Comparison of ENCODE assay signal across 27 mouse cellular contexts in genomic region chr3:36452502-36452901, GRCm38 (mm10). TPM values are rescaled to one million over a fixed set of nuclear protein-coding genes. Genes with fewer than 3 reads are reported as not detected.
"Had no signal": no experiment of that assay in that cellular context is flagged by ENCODE, and none has a peak within 500 bp of the region (broad histone marks: within the 10 kb centered on the region; RNA-seq: fewer than 3 reads in every experiment).

No protein-coding gene starts in this region.

- ATAC-seq: hindbrain, embryonic 16.5 days; inflammation-experienced regulatory T-cells, adult 6 months; intestine, embryonic 15.5 days; intestine, postnatal 0 days; liver, embryonic 12.5 days had no signal

- H3K27ac ChIP-seq: gastrocnemius, adult 2 months; heart, adult 2 months; heart, embryonic 13.5 days; heart, embryonic 15.5 days; hindbrain, embryonic 10.5 days; hindbrain, embryonic 12.5 days; hindbrain, embryonic 14.5 days; intestine, embryonic 15.5 days; layer of hippocampus, adult 2 months; limb, embryonic 13.5 days; limb, embryonic 15.5 days; liver, embryonic 12.5 days; liver, embryonic 14.5 days had no signal

- DNase-seq: gastrocnemius, adult 2 months; gastrocnemius, postnatal 10 days; gastrocnemius, postnatal 25 days; heart, adult 2 months; heart, postnatal 4 days; kidney, adult 18-20 months; kidney, adult 8-10 months; kidney, postnatal 10 days; kidney, postnatal 25 days; kidney, postnatal 4 days; left cerebral cortex, postnatal 4 days had no signal

- H3K4me1 ChIP-seq: hindbrain, embryonic 12.5 days; intestine, embryonic 15.5 days; liver, embryonic 12.5 days had no signal

- H3K4me3 ChIP-seq: gastrocnemius, adult 2 months; heart, adult 2 months; heart, embryonic 13.5 days; heart, embryonic 15.5 days; hindbrain, embryonic 10.5 days; hindbrain, embryonic 12.5 days; intestine, embryonic 15.5 days; layer of hippocampus, adult 2 months; limb, embryonic 13.5 days; limb, embryonic 15.5 days; liver, embryonic 12.5 days had no signal

RNA-seq across cellular contexts. Expression of gene 1810062G17Rik, which starts 23.2 kb away (rescaled TPM):
- total RNA-seq: gastrocnemius, adult 2 months; gastrocnemius, postnatal 25 days; heart, adult 2 months; layer of hippocampus, adult 2 months; layer of hippocampus, postnatal 25 days; left cerebral cortex, postnatal 25 days; left cerebral cortex, postnatal 4 days had no signal
